Mouse (Mus musculus) kidney, postnatal 4 days (tissue): ENCODE measurements around the gene Tmem163.

Experiments
- DNase-seq, 2 experiments: peaks; one replicate each; pipeline ENCODE4 v3.0.0; 2021; ENCODE audit warnings: mixed read lengths in 2 of 2

Gene Tmem163

DNA sequence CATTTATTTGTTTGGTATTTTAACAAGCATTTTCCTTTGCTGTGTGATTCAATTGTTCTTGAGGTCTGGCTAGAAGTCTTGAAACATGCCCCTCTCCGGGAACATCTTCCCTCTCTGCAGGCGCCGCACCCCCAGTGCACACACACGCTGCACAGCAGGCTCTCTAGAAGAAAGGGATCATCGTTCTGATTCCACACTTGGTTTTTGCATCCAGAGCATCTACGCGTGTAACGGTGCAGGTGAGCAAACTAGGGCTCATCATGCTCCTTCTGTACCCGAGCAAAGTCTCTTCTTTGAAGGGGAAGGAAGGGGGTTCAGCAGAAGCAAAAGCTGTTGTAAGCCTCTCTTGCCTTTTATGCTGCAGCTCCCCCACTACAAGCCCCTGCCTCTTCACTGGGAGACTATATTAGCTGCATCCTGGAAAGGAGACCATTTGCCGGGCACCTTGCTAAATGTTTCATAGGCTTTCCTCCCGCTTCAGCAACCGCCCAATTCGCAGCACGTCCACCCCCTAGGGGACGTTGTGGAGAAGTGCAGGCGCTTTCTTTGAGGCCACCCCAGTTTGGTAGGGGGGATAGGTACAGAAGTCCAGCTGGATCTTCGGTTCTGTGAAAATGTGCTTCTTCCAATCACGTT is at the start of gene Tmem163:
Tmem163 (minus strand) TSS at position 51 of the 636 bp plus-strand sequence.
- peak; percentile 46 to 67 for DNase-seq

DNA sequence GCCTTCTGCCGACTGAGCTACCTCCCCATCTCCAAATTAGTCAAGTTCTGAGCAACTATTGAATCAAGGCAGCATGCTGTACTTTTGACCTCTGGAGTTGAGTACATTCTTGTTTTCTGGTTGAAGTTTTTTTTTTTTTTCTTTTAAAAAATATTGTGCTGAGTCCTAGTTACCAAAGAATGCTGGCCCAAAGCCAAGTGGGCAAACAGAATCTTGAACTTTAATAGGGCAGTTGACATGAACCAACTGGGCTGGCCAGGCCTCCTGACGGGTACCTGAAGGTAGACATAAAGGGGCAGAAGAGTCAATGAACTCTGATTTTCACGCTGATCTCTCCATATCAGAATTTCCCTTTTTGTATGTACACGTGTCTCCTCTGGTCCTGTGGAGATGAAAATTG is 49.7 kb upstream of the Tmem163 start, which contains the start of gene Acmsd:
Acmsd (plus strand) TSS at position 318 of the 400 bp plus-strand sequence.
- DNase-seq: peak; percentile 18 to 41

- DNase-seq: no peak
Observed at GRCm38 (mm10) chr1:127723596-127723995, 44.2 kb upstream of the Tmem163 start.

- DNase-seq: no peak
Observed at GRCm38 (mm10) chr1:127718290-127718689, 38.9 kb upstream of the Tmem163 start.

DNA sequence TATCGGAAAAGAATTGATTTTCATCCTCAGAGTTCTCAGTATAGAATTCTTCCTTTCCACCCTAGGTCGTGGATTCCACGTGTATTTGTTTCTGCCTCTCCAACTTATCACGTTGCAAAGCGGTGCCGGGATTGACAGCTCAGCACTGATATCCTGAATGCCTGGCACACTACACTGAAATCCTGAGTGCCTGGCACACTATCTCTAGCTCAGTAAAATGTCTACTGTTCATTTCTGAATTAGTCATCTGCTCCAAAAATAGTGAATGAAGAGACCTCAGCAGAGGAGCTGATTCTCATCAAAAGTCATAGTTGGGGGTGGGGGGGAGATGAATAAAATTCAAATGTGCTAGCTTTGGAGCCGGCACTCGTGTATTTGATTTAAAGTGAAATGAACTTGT is 37.1 kb upstream of the Tmem163 start:
- no peak for DNase-seq

GRCm38 (mm10) chr1:127706269-127706668 is 26.9 kb upstream of the Tmem163 start:
- no peak for DNase-seq

DNA sequence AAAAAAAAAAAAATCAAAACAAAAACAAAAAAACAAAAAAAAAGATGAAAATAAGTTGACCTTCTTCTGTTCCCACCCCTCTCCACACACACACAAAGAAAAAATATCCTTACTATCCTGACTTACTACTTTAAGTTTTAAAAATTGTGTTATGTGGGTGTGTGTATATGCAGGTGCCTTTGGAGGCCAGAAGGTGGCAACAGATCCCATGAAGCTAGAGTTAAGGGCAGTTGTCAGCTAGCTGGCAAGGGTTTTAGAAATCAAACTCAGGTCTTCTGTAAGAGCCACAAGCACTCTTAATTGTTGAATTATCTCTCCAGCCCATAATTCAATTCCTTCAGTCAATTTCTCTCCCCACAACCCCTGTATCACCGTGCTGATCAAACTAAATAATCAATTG is 22.8 kb upstream of the Tmem163 start:
- no peak for DNase-seq

DNA sequence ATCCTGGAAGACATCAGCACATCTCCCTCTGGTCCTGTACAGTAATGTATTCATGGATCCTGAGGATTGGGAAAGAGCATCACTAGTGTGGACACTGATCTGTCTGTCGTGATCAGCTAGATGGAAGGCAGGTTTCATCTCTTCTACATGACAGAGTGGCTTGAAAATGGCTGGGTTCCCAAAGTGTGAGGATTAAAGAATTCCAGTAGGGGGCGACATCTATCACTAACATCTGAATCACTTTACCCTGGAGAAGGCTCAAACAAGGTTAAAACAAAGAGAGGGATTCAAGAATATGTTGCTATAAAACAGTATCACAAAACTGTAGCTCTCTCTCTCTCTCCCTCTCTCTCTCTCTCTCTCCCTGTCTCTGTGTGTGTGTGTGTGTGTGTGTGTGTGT is 17.2 kb upstream of the Tmem163 start:
- DNase-seq: no peak

GRCm38 (mm10) chr1:127677661-127678580 is 1.4 kb downstream of the Tmem163 start:
- peak; percentile 37 to 60 for DNase-seq

DNA sequence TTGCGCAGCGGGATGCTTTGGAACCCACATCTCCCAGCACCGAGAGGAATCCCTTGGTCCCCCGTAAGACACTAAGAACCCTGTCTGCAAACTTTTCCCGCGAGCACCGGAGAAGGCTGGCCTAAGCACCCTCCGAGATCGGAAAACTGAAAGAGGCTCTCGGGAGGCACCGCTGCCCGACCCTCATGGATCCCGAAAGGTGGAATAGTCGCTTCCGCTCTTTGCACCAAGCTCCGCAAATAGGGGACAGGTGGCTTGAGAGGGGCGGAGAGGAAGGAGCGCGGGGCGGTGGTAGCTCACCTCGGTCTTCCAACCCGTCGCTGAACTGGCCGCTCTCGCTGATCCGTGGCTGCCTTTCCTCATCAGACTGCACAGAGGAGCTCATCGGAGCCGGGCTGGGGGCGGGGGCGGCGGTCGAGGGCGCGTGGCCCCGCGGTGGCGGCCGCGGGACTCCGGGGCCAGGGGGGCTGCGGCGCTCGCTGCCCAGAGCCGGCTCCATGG is 2.2 kb downstream of the Tmem163 start:
- DNase-seq: peak; percentile 26 to 51

DNA sequence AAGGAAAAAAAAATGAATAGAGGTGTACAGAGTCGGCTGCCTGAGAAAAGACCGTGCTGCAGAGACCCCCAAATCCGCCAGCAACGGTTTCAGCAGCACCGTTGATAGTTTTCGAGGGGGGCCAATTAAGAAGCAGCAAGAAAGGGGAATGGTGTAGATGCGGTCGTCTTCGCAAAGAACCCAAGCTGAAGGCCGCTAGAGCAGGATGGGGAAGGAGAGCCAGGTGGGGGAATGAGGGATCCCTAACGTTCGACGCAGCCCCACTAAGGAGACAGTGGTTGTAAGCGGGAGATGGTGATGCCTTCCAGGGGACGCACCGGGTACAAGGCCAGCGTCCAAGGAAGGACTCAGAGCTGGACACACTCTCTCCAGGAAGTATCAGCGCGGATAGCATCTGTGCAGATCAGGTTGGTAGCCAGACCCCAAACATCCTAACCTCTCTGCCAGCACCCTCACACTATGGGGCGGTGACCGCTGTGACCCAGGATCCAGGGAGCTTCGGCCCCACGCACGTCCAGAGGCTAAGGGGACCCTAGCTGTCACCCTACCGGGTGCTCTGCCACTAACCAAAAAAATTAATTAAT is 2.7 kb downstream of the Tmem163 start:
- DNase-seq: no peak

DNA sequence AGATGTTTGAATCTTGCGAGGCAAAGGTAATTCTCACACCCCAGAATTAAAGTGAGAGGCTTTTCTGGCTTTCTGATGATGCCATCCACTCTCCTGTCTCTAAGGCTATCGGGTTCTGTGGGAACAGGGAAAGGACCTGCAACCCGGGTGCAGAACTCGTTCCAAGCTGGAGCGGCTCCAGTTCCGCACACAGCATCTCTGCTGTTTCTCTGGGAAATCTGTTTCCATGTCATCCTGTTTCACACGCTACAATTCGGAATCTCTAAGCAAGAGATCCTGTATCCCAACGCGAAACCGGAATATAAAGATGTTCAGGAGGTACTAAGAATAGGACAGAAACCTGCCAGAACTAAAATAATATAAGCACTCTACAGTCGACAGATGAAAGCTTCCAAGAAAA is 3.2 kb downstream of the Tmem163 start:
- no peak for DNase-seq

DNA sequence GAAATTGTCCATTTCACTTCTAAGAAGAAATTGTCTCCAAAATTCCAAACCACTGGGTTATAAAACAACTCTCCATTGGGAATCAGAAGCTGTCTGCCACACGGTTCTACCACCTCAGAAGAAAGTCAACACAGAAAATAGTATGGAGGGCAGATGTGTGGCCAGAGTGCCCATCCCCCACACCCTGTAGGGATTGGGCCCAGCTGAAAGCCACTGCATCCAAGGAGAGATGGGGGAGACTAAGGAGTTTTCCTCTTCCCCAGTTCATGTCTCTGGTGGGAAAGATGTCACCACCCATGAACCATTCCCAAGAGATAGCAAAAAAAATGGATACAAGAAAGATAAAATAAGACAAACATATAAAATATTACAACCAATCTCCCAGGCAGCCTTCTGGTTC is 4.1 kb downstream of the Tmem163 start:
- DNase-seq: no peak

DNA sequence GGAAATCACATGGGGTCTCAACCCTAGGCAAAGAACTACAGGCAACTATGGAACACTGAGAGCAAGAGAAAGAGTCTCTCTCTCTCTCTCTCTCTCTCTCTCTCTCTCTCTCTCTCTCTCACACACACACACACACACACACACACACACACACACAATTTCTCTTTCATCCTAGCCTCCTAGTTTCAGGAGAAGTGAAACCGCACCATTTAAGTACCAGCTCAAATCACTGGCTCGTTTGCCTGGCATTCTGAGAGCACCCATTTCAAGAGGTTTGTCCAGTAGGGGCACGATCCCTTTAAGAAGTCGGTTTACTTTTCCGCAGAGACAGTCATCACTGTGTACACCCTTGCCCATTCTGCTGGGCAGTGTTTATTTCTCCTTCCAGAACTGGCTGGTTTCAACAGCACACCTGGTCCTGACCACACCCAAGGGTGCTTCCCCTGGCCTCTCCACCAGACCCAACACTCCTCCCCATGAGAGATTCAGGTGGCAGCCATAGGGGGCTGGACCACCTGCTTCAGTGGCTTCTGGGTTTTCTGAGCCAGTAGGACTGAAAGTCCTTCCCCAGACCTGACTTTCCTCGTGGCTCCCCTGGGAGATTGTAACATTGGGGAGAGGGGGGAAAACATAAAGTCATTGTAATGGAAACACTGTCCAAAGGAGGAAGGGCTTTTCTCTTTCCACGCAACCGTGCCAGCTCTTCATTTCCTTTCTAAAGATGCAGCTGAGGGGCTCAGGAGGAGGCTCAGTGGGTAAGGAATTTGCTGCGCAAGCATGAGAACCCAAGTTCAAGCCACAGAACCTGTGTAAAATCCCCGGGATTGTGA is 5.9 kb downstream of the Tmem163 start:
- no peak for DNase-seq

DNA sequence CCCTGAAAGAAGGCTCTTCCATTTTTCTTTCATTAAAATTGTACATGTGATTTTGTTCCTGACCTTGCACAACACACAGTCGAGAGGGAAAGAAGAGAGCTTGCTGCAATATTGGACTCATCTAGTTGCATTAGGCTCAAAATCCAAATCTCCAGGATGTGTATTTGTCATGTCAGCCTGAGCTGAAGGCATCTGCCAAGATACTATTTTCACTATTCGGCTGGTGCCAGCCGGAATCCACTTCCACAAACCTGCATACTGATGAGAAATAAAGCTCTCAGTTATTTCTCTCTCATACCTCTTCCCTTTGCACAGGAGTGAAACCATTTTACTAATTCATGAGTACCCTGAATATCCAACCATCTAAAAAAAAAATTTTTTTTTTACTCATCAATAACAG is 11.2 kb downstream of the Tmem163 start:
- DNase-seq: no peak

DNA sequence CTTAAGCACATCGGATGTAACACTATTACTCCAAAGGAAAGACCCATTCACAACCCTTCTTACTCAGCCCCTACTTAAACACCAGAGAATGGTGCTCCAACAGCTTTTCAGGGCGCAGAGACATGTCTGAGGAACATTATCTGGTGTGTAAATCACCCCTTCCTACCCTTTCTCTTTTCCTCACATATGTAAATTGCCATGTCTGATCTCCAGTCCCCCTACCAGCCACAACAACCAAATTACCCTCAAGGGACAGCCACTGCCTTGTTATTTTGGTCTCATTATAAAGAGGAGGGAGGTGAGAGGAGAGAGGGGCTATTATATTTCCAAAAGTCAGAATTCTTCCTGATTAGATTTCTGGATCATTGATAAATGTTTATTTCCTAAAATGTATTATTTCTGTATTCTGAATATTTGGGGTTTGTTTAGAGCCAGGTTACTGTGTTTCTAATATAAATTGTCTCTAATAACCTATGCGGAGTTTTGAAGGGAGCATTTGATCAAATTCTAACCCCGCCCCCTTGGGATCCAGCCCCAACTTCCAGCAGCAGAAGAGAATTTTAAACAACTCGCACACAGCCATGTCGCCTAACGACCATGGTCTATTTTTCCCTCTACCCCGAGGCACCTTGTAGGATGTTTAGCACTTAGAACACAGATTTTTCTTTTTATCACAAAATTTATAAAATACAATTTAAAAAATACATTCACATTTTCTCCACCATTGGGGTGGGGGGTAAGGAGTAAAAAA is 12.1 kb downstream of the Tmem163 start:
- no peak for DNase-seq

- DNase-seq: no peak
Observed at GRCm38 (mm10) chr1:127666221-127666620, 13.1 kb downstream of the Tmem163 start.

DNA sequence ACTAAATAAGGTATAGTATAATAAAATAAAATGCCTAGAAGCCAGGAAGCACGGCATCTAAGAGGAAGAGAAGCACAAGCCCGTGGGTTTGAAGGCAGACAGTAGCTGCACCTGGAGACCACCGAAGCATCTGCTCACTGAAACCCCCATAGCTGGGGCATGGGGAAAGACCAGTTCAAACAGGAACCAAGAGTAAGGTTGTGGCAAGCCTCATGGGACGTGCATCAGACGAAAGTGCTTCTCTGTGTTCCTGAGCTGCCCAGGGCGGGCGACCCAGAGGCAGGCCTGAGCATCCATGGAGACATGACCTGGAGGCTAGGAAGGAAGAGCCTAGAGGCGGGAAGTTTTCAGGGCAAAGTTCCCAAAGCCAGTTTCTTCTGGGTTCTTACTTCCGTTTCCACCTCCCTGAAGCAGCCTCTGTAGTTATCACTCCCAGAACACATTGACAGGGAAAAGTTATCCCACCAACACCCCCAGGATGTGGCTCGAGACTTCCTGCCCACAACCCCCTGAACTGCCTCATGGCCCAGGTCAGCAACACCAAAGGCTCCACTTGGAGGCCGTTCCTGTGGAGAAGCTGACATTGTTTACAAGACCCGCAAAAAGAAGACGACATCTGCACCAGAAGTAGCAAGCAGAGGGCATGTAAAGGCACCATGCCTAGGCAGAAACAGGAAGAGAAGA is 16.8 kb downstream of the Tmem163 start:
- no peak for DNase-seq

DNA sequence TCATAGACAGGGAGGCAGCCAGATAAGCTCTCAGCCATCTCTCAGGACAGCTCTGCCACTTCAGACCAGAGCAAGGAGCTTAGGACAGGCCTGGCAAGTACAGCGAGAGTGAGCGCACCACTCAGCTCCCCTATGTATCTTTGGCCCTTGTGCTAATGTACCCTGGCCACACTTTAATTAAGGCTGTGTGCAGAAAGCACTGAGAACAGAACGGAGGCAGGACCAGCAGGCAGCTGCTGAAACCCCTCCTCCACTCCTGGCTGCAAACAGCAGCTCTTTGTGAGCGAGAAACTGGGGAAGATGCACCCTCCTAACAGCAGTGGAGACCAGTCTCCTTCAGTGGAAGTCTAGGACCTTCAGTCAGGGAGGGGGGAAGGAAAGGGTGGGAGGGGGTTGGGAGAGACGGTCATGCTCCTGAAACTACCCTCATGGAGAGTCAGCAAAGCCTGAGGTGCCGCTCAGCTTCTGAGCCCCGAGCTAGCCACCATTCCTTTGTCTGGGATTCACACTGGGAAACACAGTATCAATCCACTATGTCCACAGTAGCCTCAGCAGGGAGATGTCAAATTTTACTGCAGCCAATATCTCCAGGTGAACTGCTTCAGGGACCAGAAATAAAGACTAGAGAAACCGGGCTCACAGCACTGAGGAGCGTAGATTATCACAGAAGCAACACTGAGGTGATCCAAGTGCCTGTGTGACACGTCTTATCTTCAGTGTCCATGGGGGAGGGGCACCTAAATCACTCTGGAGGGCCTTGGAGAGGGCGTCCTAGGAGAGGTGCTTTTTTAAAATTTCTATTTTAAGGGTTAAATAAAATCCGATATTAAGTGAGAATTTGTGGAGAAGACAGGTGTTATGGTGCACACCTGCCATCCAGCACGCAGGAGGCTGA is 18.0 kb downstream of the Tmem163 start:
- no peak for DNase-seq

- no peak for DNase-seq
Observed at GRCm38 (mm10) chr1:127651564-127651963, 27.8 kb downstream of the Tmem163 start.
